Mouse (Mus musculus) hindbrain, embryonic 10.5 days (tissue): ENCODE results near the gene Ces3a. TPM values are rescaled to one million over a fixed set of nuclear protein-coding genes. Genes with fewer than 3 reads are reported as not detected.

Experiments
- DNase-seq: peaks from one replicate; pipeline ENCODE4 v3.0.0-alpha.2; 2017; ENCODE audit warnings: low spot score
- H3K27ac ChIP-seq: fragments of 300-500 bp; sonication (generic); 2 replicates; pipeline ENCODE4 v1.5.1; 2016; ENCODE audit warnings: mild to moderate bottlenecking, moderate library complexity
- H3K27me3 ChIP-seq: fragments of 300-500 bp; sonication (generic); 2 replicates; pipeline ENCODE4 v1.6.1; 2016; ENCODE audit warnings: mild to moderate bottlenecking; ENCODE audit not compliant: poor library complexity, insufficient read depth, severe bottlenecking
- H3K36me3 ChIP-seq: fragments of 300-500 bp; sonication (generic); 2 replicates; pipeline ENCODE4 v1.6.1; 2016; ENCODE audit warnings: mild to moderate bottlenecking, moderate library complexity
- H3K4me1 ChIP-seq: fragments of 300-500 bp; sonication (generic); replicated peaks from 2 replicates; pipeline ENCODE4 v1.6.1; 2016; ENCODE audit warnings: mild to moderate bottlenecking
- H3K4me3 ChIP-seq: fragments of 300-500 bp; sonication (generic); 2 replicates; pipeline ENCODE4 v1.5.1; 2016; ENCODE audit warnings: mild to moderate bottlenecking, moderate library complexity
- H3K9me3 ChIP-seq: fragments of 300-500 bp; sonication (generic); 2 replicates; pipeline ENCODE4 v1.6.1; 2016; ENCODE audit warnings: mild to moderate bottlenecking, moderate library complexity
- WGBS: fragments of 180-500 bp; shearing (Covaris S2); methylation state at CpG from one replicate; pipeline ENCODE4 v1.1.7; 2016; 5-methylcytosine and 5-hydroxymethylcytosine counted together
- polyA plus RNA-seq: library from polyadenylated mRNA; unstranded; fragments of >200 nt; fragmentation: Nextera tagmentation; extraction: Ambion mirVana; gene quantifications from 2 replicates; pipeline ENCODE4 v1.2.1, GENCODE M21; 2016

The Ces3a gene
- polyA plus RNA-seq, 1 experiment from 2014 or later: not detected

DNA sequence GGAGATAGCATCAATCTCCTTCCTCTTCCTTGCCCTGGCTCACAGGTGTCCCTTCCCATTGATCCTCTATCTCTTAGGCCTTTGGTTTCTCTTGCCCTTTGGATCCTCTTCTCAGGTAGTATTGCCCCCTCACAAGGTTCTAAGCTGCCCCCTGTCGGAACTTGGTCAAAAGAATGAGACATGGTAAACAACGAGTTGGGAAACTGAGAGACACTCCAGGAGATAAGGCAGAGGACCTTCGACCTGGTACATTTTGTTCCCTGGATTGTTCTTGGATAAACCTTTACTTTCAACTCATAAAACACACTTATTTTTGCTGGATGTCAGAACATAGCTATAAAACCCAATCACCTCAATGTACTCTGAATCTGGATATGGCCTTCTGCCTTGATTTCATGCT, 55.8 kb downstream of the Ces3a start:
- no peaks in the 10 kb centered on the region for H3K27me3 ChIP-seq
- 90% methylated on average over 3 of the region's 3 CpGs for WGBS
- H3K36me3 ChIP-seq: no peaks in the 10 kb centered on the region

More for the DNA sequence above, 55.8 kb downstream of the Ces3a start:
- Histone ChIP-seq H3K4me3 (no peak overlapping the region), H3K27ac (no peak overlapping the region), H3K9me3 (no peaks in the 10 kb centered on the region; the same call in 1 of the 2 replicates), H3K4me1 (no peaks in the 10 kb centered on the region)
- DNase-seq: no peak

Other genes with a start within 250 kb of the Ces3a start
- gene Ces2b, start 217.0 kb upstream of the Ces3a start, polyA plus RNA-seq: 0.22 TPM in 1 of 2 replicates, not detected in the other
- gene Ces2c, start 201.5 kb upstream of the Ces3a start, polyA plus RNA-seq: not detected in 2 replicates
- not detected in 2 replicates for gene Ces2e, start 122.3 kb upstream of the Ces3a start, polyA plus RNA-seq
- not detected in 2 replicates for gene Ces2f, start 101.2 kb upstream of the Ces3a start, polyA plus RNA-seq
- gene Ces2g, start 86.9 kb upstream of the Ces3a start, polyA plus RNA-seq: not detected in 2 replicates
- not detected in 2 replicates for gene Ces2h, start 47.7 kb upstream of the Ces3a start, polyA plus RNA-seq
- not detected in 2 replicates for gene Ces3b, start 35.2 kb downstream of the Ces3a start, polyA plus RNA-seq
- gene Ces4a, start 83.2 kb downstream of the Ces3a start, polyA plus RNA-seq: not detected in 2 replicates
- gene Cbfb, start 122.1 kb downstream of the Ces3a start, polyA plus RNA-seq: 42.1 and 54.9 TPM in 2 replicates
- 27.0 and 27.1 TPM in 2 replicates for gene D230025D16Rik, start 176.5 kb downstream of the Ces3a start, polyA plus RNA-seq
- 2.6 and 3.3 TPM in 2 replicates for gene B3gnt9, start 206.6 kb downstream of the Ces3a start, polyA plus RNA-seq
- 15.4 and 16.3 TPM in 2 replicates for gene Tradd, start 216.0 kb downstream of the Ces3a start, polyA plus RNA-seq
- 1.0 and 1.6 TPM in 2 replicates for gene Fbxl8, start 216.0 kb downstream of the Ces3a start, polyA plus RNA-seq
- 0.09 and 0.20 TPM in 2 replicates for gene Hsf4, start 221.2 kb downstream of the Ces3a start, polyA plus RNA-seq
- gene Nol3, start 227.5 kb downstream of the Ces3a start, polyA plus RNA-seq: 1.2 and 2.1 TPM in 2 replicates
- 26.5 and 43.8 TPM in 2 replicates for gene 4931428F04Rik, start 241.3 kb downstream of the Ces3a start, polyA plus RNA-seq
- gene Exoc3l, start 247.5 kb downstream of the Ces3a start, polyA plus RNA-seq: 12.4 and 15.2 TPM in 2 replicates
- gene E2f4, start 249.1 kb downstream of the Ces3a start, polyA plus RNA-seq: 120 and 128 TPM in 2 replicates